Mouse (Mus musculus) NIH3T3 (cell line): ENCODE data around the gene Vamp4.

Source experiments
- DNase-seq: peaks from one replicate; pipeline ENCODE4 v3.0.0-alpha.2; 2012; ENCODE audit warnings: low read depth

Gene Vamp4

GRCm38 (mm10) chr1:162570260-162570748, at the start of gene Vamp4:
Vamp4 (plus strand) TSS chr1:162570515.
- peak; percentile 97 for DNase-seq

- no peak for DNase-seq
Observed at GRCm38 (mm10) chr1:162529651-162530050, 40.7 kb upstream of the Vamp4 start.

DNA sequence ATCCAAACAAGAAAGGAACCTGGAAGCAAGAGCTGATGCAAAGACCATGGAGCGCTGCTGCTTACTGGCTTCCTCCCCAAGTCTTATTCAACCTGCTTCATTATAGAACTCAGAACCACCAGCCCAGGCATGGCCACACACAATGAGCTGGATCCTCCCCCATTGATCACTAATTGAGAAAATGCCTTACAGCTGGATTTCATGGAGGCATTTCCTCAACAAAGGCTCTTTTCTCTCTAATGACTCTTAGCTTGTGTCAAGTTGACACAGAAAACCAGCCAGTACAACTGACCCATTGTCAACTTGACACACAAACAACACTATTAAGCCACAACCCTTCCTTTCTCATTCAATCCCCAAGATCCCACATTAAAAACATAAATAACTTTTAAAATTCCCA, 39.6 kb upstream of the Vamp4 start:
- DNase-seq = no peak

DNA sequence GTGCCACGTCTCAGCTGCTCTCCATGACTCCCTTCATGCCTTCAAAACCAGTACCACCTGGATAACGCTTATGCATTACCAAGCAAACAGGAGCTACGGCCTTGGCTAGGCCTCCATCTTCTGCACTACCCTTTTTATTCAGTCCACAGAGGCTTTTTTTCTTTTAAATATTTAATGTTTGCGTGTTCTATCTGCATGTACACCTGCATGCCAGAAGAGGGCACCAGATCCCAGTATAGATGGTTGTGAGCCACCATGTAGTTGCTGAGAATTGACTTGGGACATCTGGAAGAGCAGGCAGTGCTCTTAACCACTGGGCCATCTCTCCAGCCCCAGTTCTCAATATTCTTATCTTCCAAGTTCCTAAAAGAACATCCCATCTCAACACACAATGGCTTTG, 38.7 kb upstream of the Vamp4 start:
- DNase-seq = no peak

- peak; percentile 12 for DNase-seq
Observed at GRCm38 (mm10) chr1:162532330-162532729, 38.0 kb upstream of the Vamp4 start.

DNA sequence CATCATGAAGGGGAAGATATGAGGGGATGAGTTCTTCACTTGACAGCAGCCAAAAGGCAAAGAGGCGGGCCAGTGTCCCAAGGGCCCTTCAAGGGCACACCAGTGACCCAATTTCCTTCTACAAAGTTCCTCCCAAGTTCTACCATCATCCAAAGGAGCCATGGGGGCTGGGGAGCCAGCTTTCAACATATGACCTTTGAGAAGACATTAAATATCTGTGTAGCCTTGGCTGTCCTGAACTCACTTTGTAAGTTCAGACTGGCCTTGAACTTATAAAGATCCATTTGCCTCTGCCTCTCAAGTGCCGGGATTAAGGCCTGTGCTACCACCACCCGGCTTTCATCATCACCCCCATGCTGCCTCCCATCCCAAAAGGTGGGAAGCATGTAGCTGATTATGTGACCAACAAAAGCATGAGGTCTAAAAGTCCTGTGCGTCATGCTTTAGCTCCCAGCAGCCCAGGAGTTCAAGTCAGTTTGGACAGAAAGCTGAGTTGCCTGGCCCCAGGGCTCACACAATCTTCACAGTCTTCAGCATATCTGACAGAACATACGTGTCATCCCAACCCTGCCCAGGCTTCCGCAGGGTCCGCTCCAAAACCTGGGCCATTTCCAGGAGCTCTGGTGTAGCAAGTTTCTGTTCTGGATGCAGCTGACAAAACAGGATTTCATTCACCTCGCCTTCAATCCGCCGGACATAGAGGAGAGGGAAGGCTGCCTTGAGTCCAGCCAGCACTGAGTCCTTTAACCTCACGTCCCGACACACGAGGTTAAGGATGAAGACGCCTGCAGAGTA, 36.4 kb upstream of the Vamp4 start:
- no peak for DNase-seq

DNA sequence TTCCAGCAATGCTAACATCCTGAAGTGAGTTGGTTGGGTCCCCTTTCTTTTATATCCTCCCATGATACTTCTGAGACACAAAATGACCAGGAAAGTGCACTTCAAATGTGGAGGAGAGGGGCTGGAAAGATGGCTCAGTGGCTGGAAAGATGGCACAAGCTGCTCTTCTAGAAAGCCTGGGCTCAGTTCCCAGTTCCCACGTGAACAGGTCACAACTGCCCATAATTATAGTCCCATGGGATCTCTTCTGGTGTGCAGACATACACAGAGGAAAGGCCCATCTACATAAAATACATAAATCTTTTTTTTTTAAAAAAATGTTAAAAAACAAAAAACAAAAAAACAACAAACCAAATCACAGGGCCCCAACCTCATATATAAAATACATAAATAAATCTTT, 27.1 kb upstream of the Vamp4 start:
- no peak for DNase-seq

GRCm38 (mm10) chr1:162547607-162548006, 22.7 kb upstream of the Vamp4 start:
- peak; percentile 19 for DNase-seq

DNA sequence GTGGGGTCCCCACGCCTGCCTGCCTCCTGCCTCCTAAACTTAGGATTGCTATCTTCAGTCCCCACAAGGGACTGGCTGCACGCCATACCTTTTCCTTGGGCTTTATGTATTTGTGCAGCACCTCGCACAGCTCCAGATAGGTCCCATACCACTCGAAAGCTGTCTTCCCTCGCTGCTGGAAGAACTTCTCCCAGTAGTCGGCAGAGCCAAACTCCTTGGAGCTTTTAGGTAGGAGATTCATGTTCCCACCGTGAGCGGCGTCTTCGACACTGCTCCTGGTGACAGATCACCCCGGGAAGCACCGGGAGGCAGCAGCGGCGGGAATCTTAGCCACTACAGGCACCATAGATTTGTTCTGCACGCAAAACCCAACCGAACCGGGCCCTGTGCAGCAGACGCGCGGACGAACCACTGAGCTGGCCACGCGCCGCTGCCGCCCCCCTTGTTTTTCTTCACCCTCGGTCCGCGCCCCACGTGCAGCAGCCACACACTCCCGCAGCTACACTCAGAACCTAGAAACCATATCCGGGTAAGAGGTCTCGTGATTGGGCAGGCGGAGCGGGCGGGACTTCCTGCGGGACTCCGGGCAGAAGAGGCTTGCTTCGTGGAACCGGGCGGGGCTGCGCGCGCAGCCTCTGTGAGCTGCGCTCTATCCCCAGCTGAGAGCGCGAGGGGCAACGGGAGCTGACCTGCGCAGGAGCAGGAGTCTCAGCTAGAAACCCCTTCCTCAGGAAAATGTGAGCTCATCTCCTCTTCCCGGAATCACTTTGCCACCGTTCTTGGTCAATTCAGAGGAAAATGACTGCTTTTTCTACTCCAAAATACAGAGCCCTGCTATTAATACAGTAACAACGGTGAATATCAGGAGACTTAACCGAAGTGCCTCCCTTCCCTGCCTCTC, 22.0 kb upstream of the Vamp4 start, which contains the start of gene Mettl13:
Mettl13 (minus strand) TSS at position 536 of the 901 bp plus-strand sequence.
- DNase-seq = peak; percentile 95

DNA sequence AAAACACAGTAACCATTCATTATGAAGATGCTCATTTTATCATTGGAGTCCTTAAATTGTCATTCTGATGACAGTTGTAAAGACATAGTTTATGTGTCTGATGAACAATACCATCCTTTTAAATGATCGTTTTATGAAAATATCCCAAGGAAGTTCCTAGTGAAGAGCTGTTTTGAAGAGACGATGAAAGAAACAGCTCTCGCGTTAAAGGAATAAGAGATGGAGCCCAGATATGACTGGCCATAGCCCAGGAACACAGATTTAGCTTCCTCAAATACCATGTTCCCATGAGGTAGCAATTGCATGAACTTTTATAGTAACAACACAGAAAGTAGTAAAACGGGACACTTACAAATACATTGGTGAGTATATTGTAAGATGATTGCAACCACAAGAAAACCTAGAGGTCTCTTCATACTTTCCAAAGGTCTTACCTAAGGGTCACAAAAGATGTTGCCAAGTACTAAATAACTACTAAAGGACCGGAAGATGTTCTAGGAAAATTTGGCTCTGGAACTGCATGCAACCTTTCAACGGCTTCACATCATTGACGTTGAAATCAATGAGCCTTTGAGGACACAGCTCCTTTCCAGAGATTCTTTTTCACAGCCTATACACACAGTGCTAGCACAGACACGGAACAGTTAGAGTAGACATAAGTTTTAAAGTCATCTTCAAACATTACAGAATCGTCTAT, 21.2 kb upstream of the Vamp4 start:
- DNase-seq = no peak

GRCm38 (mm10) chr1:162549615-162550283, 20.6 kb upstream of the Vamp4 start:
- peak; percentile 77 for DNase-seq

DNA sequence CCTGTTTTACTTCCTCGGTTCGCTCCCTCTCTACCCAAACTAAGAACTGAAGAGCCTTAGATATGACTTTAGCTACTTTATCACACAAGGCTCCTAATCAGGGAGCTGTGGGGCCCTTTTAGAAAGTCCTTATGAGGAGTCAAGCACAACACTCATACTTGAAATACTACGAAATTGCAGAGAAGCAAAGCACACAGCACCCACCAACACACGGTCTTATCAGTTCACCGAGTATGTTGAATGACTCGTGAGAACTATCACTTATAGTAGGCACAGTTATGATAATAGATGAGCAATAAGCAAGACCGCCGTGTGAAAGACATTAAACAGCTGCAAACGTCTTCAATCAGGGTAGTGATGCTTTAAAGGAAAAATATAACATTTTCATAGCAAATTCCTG, 17.4 kb upstream of the Vamp4 start:
- DNase-seq = no peak

GRCm38 (mm10) chr1:162554193-162554592, 16.1 kb upstream of the Vamp4 start:
- no peak for DNase-seq

DNA sequence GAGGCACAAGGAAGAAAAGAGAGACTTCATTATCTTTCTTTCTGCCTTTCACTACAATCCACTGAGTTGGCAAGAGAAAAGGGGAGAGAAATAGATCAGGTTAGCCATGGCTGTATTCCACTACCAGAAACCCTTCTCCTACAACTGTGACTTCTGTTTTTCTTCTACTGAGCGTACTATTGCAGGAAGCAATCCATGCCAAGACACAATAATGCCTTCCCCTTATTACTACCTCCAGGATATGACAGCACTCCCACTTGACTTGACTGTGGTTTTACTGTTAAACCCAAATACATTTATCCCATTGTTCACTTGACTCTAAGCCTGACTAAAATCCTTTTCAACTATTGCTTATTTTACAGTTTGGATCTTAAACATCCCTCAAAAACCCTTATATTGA, 7.1 kb upstream of the Vamp4 start:
- no peak for DNase-seq

DNA sequence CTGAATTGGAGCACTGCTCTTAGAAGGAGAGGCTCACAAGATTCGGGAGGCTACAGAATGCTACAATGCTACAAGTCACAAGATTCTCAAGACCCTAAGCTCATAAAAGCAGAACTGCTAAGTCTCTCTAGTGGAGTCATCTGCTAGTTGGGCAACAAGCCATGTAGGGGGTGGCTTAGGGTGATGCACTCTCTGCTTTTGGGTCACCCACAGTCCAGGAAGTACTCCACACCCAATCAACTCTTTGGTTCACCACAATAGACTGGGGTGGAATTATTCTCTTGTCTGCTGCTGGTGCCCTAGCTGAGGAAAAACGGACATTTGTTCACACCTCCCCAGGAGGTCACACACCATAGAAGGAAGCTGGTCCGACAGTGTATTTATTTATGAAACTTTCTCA, 5.3 kb upstream of the Vamp4 start:
- DNase-seq = no peak

DNA sequence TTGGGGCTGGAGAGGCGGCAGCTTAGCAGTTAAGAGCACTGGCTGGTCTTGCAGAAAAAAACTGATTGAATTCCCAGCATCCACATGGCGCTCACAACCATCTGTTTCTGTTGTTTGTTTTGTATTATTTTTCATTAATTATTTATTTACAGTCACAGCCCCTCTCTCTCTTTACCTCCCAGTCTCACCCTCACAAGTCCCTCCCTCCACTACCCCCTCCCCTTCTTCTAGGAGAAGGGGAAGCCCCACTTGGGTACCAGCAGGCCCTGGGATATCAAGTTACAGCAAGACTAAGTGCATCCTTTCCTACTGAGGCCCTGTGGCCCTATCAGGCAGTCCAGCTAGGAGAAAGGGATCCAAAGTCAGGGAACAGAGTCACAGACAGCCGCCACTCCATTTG, 3.0 kb upstream of the Vamp4 start:
- peak; percentile 12 for DNase-seq

DNA sequence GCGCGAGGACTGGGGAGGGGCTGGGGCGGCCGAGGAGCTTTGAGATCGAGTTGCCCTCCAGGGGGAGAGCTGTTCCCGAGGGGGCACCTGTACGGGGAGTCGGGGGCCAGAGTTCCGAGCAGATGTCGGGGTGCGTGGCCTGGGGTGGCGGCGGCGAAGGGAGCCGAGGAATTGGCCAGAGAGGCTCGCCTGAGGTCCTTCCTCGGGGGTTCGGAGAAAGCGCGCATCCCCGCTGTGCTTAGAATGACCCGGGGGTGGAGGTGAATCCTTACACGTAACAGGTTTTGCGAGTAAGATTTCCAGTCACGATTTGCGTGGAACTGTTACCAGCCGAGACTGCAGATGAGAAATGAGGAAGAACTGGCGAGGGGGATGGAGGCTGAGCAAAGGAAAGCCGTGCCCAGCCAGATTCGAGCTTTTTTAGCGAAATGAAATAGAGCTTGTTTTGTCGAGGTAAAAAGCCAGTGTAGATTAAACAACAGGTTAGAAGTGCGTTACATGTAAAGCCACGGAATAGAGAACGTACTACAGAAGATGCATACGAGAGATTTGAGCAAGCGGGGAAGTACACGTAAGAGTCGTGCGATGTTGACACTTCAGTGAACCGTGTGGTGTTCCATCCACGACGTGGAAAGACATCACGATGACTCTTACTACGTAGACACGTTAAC, 751 bp downstream of the Vamp4 start:
- peak; percentile 58 for DNase-seq

- peak; percentile 32 for DNase-seq
Observed at GRCm38 (mm10) chr1:162575098-162575497, 4.8 kb downstream of the Vamp4 start.

GRCm38 (mm10) chr1:162582884-162583283, 12.6 kb downstream of the Vamp4 start:
- DNase-seq = peak; percentile 20

GRCm38 (mm10) chr1:162586282-162586681, 16.0 kb downstream of the Vamp4 start:
- DNase-seq = no peak

- DNase-seq = no peak
Observed at GRCm38 (mm10) chr1:162588606-162589005, 18.3 kb downstream of the Vamp4 start.
